Mouse (Mus musculus) brain, embryonic 14.5 days (tissue): ENCODE measurements around the gene Runx2. TPM values are rescaled to one million over a fixed set of nuclear protein-coding genes. Genes with fewer than 3 reads are reported as not detected.
A peak's percentile ranks its signal among the peaks of the same experiment; 100 is the strongest.

Experiments used
- DNase-seq: peaks from one replicate; pipeline ENCODE4 v3.0.0-alpha.2; 2011; ENCODE audit warnings: low read depth
- CTCF ChIP-seq: fragments of 200-500 bp; IDR thresholded peaks from 2 replicates; pipeline ENCODE4 v1.5.1; 2012; ENCODE audit warnings: inconsistent platforms, mild to moderate bottlenecking, moderate library complexity, borderline replicate concordance; ENCODE audit not compliant: insufficient read depth, insufficient read length; ENCODE audit errors: extremely low read depth
- POLR2A ChIP-seq: fragments of 200-500 bp; IDR thresholded peaks from 2 replicates; pipeline ENCODE4 v1.6.1; 2012; ENCODE audit warnings: mild to moderate bottlenecking, inconsistent platforms, borderline replicate concordance; ENCODE audit not compliant: poor library complexity, insufficient read depth, insufficient read length, severe bottlenecking; ENCODE audit errors: extremely low read depth
- polyA plus RNA-seq: library from polyadenylated mRNA; depleted of rRNA; stranded (reverse); fragments of >200 nt; gene quantifications from 2 replicates; pipeline ENCODE4 v1.2.3, GENCODE M21; 2012

Gene Runx2
- polyA plus RNA-seq, 1 experiment: 2.6 TPM

DNA sequence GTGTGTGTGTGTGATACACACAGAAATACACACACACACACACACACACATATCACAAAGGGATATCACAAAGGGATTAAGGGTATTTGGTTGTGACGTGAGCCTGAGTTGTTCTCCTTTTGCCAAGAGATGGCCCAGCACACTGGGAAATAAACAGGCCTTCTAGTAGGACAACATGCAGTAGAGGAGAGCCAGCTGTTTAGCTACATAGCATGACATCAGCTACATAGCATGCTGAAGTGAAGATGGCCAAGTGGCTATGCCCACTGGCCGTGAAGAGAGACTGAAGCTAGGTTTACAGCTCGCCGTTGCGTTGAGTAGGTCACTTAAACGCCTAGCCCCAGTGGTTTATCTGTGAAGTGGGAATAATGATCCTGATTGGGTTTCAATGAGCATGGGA, 171.3 kb downstream of the Runx2 start:
- DNase-seq: no peak
- TF ChIP-seq POLR2A (no peak), CTCF (no peak)

DNA sequence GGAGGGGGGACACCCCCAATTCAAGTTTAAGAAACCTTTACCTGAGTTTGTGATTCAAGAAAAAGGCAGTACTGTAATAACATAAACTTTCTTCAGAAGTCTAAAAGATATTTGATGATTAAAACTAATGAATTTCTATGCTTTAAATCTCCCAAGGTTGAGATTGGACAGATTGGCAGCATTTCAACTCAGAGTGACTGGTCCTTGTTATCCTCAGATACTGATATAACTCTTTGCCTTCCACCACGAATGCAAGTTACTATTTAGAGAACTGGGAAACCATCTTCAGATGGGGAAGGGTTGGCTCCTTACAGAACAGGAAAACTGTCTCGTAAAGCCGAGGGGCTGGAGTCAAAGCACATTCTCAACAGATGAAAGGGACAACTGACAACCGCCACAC, 172.5 kb downstream of the Runx2 start:
- DNase-seq: no peak
- TF ChIP-seq CTCF (no peak), POLR2A (no peak)

DNA sequence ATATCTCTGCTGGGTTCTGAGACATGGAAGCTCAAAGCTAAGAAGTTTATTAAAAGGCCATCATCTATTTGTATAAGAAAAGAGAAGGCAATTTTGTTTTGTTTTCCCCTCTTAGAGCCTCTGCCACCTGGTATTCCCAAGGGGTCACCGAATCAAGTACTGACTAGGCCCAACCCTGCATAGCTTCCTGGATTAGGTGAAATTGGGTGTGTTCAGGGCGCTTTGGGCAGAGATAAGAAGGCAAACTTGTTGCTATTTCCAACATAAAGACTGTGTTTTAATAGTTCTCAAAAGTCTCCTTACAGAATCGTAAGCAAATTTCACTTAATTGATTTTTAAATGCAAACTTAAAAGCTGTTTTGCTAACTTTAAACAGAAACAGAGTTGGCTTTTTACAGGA, 173.7 kb downstream of the Runx2 start:
- TF ChIP-seq POLR2A (no peak), CTCF (no peak)
- no peak for DNase-seq

DNA sequence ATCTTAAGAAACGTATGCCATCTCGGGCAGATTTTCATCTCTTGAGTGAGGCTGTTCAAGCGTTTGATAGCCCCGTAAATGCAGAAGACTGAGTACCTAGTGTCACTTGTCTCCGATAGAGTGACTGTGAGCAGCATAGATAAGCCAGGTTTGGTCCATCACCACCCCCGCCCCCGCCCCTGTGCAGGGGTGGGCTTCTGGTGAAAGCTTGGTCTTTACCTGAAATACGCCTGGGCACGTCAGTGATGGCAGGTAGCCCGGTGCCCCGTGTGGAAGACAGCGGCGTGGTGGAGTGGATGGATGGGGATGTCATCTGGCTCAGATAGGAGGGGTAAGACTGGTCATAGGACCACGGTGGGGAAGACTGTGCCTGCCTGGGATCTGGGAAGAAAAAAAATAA, 175.2 kb downstream of the Runx2 start:
- DNase-seq: no peak
- TF ChIP-seq POLR2A (no peak), CTCF (no peak)

DNA sequence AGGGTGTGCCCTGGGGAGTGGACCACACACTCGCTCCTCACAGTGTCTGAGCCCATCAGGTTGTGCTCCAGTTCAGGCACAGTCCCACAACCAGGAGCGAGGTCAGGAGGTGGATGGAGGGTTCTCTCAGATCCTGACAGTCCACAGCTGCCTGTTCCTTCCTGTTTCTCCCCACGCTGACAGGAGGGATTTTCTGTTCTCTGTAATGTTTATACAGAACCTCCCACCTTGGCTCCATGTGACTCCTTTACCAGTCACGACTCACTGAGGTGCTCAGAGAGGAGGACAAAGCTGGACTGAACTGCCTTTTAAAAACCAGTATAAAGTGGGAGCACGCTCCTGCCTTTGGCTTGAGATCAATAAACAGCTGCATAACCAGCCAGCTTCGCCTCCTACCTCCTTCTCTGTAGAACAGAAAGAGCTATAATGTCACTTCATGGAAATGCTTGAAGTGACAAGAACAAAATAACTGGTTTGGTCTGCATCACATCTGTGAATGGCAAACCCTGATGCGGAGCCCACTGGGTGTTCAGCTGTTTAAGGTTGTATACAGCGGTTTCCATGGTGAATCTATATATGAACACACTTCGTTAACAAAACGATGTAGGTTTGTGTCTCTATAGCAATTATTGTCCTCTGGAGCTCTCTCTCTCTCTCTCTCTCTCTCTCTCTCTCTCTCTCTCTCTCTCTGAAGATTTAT, 177.3 kb downstream of the Runx2 start:
- TF ChIP-seq CTCF: no peak
- TF ChIP-seq POLR2A: no peak
- no peak for DNase-seq

DNA sequence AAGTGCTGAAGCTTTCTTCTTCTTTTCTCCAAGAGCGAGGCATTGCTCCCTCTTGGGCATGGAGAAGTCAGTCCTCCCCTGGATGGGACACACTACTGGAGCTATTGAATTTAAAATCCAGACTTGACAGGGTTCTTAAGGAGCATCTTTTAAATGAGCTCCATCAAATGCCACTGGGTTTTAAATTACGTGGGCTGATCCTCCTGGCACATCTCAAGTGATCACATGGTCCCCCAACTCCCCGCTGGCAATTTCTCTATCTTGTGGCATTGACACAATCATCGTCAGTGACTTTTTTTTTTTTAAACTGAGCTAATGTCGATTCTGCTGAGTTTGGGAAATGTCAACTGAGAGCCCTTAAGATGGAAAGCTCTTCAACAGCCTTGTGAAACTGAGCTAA, 180.1 kb downstream of the Runx2 start:
- no peak for DNase-seq
- no peak for TF ChIP-seq POLR2A
- no peak for TF ChIP-seq CTCF

DNA sequence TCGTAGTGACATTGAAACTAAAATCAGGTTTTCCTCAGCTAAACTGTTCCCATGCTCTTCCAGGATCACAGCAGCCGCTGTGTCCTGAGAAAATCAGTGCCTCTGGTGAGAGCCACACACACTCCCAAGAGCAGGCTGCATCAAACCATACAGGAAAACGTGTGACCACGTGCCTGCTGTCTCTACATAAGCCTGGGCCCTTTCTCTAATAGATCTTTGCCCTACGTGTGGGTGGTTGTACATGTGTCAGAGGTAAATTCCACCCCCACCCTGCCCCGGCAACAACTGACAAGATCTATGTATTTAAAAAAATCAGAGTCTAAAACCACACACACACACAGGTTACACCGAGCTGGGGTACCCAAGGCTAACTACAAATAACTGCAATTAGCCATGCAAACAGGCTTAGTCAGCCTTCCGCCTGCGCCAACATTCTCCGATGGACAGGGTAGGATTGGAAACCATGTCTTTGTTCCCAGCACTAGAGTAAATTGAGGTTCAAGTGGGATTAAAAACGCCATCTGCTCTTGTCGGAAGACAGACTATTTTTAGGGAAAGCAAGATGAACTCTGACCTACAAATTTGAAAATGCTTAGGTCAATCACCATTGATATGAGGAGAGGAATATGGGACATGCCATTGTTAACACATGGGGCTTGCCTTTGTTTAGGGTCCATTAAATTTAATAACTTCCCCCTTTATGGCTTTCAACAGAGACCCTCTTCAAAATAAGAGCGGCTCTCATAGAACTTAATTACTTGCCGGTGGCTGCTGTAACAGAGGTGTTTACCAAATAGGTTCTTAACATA, 180.8 kb downstream of the Runx2 start:
- DNase-seq: peak; percentile 41
- TF ChIP-seq POLR2A: no peak
- TF ChIP-seq CTCF: no peak

DNA sequence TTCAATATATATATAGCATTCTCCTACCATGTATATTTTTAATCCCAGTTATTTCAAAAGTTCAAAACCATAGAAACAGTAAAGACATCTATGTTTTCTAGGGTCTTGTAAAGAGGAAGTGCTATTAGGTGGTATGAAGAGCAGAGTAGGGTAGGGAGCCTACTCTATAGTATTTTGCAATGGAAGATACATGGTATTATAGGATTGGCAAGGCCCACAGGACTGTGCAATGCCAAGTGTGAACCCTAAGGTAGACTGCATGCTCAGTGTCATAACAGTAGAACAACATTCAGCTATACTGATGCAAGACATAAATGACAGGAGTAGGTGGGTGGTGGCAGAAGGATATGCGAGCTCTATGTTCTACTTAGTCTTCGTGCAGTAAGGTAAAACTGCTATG, 181.7 kb downstream of the Runx2 start:
- TF ChIP-seq CTCF: no peak
- DNase-seq: no peak

DNA sequence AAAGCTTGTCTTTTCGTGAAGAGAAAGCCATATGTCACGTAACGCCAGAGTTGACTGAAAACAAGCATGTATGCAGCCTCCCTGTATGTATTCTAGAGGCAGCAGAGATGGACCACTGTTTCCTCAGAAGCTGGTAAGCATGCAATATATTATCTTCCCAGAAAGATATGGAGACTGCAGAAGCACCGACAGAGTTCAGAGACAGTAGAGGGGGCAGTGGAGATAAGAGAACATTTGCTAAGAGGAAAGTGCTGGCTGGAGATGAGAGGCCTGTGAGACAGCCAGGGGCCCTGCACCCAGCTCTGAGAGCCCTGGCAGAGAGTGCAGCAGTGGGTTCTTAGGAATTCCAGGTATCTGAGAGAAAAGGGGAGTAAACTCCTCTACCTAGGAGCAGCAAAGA, 182.3 kb downstream of the Runx2 start:
- no peak for DNase-seq
- TF ChIP-seq POLR2A (no peak), CTCF (no peak)

DNA sequence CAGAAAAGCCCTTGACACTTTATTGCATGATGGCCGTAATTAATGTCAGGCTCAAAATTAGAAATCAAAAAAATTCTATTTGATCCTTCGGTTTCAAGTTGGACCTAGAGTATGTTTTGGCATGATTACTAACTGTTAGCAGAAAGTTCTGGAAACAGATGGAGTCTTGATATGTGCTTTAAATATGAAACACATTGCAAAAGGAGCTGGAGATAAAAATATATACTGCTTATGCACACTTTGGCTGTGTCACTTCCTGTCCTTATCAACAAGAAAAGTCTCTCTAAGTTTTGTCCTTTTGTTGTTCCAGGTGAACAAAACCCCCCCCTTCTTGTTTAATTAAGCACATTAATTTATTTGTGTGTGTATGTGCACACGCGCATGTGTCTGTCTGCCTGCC, 183.0 kb downstream of the Runx2 start:
- no peak for DNase-seq
- TF ChIP-seq CTCF (no peak), POLR2A (no peak)

DNA sequence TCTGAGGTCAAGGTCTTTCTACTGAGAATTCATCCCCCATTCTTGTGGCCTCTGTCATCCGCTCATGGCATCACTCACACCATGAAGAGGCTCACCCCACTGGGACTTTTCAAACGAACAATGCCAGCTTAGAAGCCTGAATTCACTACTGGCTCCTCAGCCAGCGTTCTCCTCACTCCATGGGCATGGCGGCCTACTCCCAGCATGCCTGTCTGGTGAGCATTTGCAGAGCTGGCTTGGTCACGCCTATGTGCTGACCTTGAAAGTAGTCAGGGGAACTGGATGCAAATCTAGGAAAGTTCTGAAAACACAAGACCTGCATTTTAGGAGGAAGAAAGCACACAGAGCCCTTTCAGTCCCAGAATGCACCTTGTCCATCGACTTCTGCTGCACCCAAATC, 187.3 kb downstream of the Runx2 start:
- TF ChIP-seq POLR2A: no peak
- no peak for TF ChIP-seq CTCF
- no peak for DNase-seq

DNA sequence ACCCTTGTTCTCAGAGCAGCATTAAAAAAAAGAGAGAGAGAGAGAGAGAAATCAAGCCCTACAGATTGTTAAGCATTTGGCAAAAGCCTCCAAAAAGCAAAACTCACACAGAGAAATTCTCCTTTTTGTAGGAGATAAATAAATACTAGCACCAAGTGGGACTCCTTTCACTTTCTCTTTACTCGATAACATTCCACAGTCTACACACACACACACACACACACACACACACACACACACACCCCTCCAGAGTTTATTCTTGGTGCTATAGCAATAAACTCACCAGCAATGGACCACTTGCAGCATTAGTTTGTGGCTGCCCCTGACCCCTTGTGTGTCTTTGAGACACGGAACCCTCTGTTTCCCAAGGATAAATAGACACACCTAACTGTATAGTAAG, 190.9 kb downstream of the Runx2 start:
- no peak for DNase-seq
- TF ChIP-seq CTCF: no peak
- TF ChIP-seq POLR2A: no peak
